Mouse (Mus musculus) spleen, adult 18-20 months (tissue): ENCODE measurements around the gene Il3.
"Not testable (repeated sequence)": the region's sequence is repeated elsewhere in the genome, so short reads cannot be mapped to it uniquely, and the experiment has no call there.

ENCODE experiments used
- DNase-seq, 2 experiments: peaks; one replicate each; pipeline ENCODE4 v3.0.0; 2022; ENCODE audit warnings: mixed read lengths in 2 of 2

Il3 gene

GRCm38 (mm10) chr11:54267177-54267576, at the start of gene Il3:
Il3 (minus strand) TSS chr11:54267277.
- DNase-seq = no peak

GRCm38 (mm10) chr11:54315336-54315735, 48.3 kb upstream of the Il3 start:
- no peak for DNase-seq

GRCm38 (mm10) chr11:54314740-54315139, 47.7 kb upstream of the Il3 start:
- no peak for DNase-seq

GRCm38 (mm10) chr11:54313391-54314360, 46.6 kb upstream of the Il3 start:
- no peak for DNase-seq

- no peak for DNase-seq
Observed at GRCm38 (mm10) chr11:54312603-54313002, 45.5 kb upstream of the Il3 start.

GRCm38 (mm10) chr11:54312021-54312420, 44.9 kb upstream of the Il3 start:
- DNase-seq = no peak

- DNase-seq = no peak
Observed at GRCm38 (mm10) chr11:54310588-54310987, 43.5 kb upstream of the Il3 start.

- DNase-seq = peak in 1 of 2 experiments; percentile 51
Observed at GRCm38 (mm10) chr11:54307139-54307816, 40.2 kb upstream of the Il3 start.

- no peak for DNase-seq
Observed at GRCm38 (mm10) chr11:54305331-54305730, 38.3 kb upstream of the Il3 start.

GRCm38 (mm10) chr11:54304471-54304873, 37.4 kb upstream of the Il3 start:
- DNase-seq = no peak

- no peak for DNase-seq
Observed at GRCm38 (mm10) chr11:54303728-54304470, 36.8 kb upstream of the Il3 start, which contains the start of gene Acsl6. Acsl6 (plus strand) TSS chr11:54303798.

GRCm38 (mm10) chr11:54303076-54303727, 36.1 kb upstream of the Il3 start:
- DNase-seq = no peak

GRCm38 (mm10) chr11:54302606-54303005, 35.5 kb upstream of the Il3 start:
- DNase-seq = no peak

GRCm38 (mm10) chr11:54301994-54302393, 34.9 kb upstream of the Il3 start:
- DNase-seq = no peak

- no peak for DNase-seq
Observed at GRCm38 (mm10) chr11:54298777-54299176, 31.7 kb upstream of the Il3 start.

GRCm38 (mm10) chr11:54297471-54297870, 30.4 kb upstream of the Il3 start:
- not testable (repeated sequence) for DNase-seq

- DNase-seq = no peak
Observed at GRCm38 (mm10) chr11:54296734-54297133, 29.7 kb upstream of the Il3 start.

- DNase-seq = no peak
Observed at GRCm38 (mm10) chr11:54295971-54296370, 28.9 kb upstream of the Il3 start.

- DNase-seq = no peak
Observed at GRCm38 (mm10) chr11:54293980-54294807, 27.1 kb upstream of the Il3 start.

GRCm38 (mm10) chr11:54292163-54292562, 25.1 kb upstream of the Il3 start:
- no peak for DNase-seq

- no peak for DNase-seq
Observed at GRCm38 (mm10) chr11:54287821-54288453, 20.9 kb upstream of the Il3 start.
